Mouse (Mus musculus) ES-E14 (cell line): ENCODE measurements at regions not wholly inside any gene's neighbourhood (a gene's known extent, or its start where the extent isn't known, plus 50 kb on each side); places are given as distances from the start of the nearest gene placed in this dataset.

ENCODE experiments used
- DNase-seq: peaks from one replicate; pipeline ENCODE4 v3.0.0-alpha.2; 2013; ENCODE audit warnings: low read depth, low spot score
- H3K27ac ChIP-seq: 2 replicates; pipeline ENCODE4 v1.5.1; 2012; ENCODE audit warnings: low read depth, mild to moderate bottlenecking, low read length, moderate library complexity, mixed read lengths; ENCODE audit not compliant: poor library complexity, insufficient read depth, severe bottlenecking
- H3K36me3 ChIP-seq: 2 replicates; pipeline ENCODE4 v1.6.1; 2012; ENCODE audit warnings: mild to moderate bottlenecking, low read length, moderate library complexity, mixed read lengths; ENCODE audit not compliant: control insufficient read depth, poor library complexity, insufficient read depth, severe bottlenecking
- H3K4me1 ChIP-seq, 2 experiments: fragments of 150-350 bp in 1 of 2; sonication (generic) in 1 of 2; 2 replicates each; pipeline ENCODE4 v1.6.1; 2012; ENCODE audit warnings: low read length in 2 of 2, mild to moderate bottlenecking in 1 of 2, mixed read lengths in 1 of 2; ENCODE audit not compliant: control insufficient read depth in 2 of 2, insufficient read depth in 2 of 2, poor library complexity in 1 of 2
- H3K4me3 ChIP-seq, 2 experiments: fragments of 150-350 bp in 1 of 2; sonication (generic) in 1 of 2; 2 replicates each; pipeline ENCODE4 v1.5.1; 2012; ENCODE audit warnings: low read length in 2 of 2, low read depth in 1 of 2, mild to moderate bottlenecking in 1 of 2, mixed read lengths in 1 of 2; ENCODE audit not compliant: insufficient read depth in 1 of 2, poor library complexity in 1 of 2, severe bottlenecking in 1 of 2
- H3K9ac ChIP-seq: 2 replicates; pipeline ENCODE4 v1.6.1; 2012; ENCODE audit warnings: low read depth, mild to moderate bottlenecking, low read length, mixed read lengths; ENCODE audit not compliant: poor library complexity, insufficient read depth, severe bottlenecking
- H3K9me3 ChIP-seq: fragments of 150-350 bp; sonication (generic); 2 replicates; pipeline ENCODE4 v1.6.1; 2012; ENCODE audit warnings: low read depth, mild to moderate bottlenecking, low read length; ENCODE audit not compliant: control insufficient read depth, insufficient read depth
- CHD2 ChIP-seq: IDR thresholded peaks from 2 replicates; pipeline ENCODE4 v1.6.1; 2014; ENCODE audit warnings: mild to moderate bottlenecking, low read depth, low read length, inconsistent platforms
- HCFC1 ChIP-seq: IDR thresholded peaks from 2 replicates; pipeline ENCODE4 v1.6.1; 2012; ENCODE audit warnings: low read length, inconsistent platforms, borderline replicate concordance; ENCODE audit not compliant: insufficient read depth
- MAFK ChIP-seq: IDR thresholded peaks from 2 replicates; pipeline ENCODE4 v1.6.1; 2014; ENCODE audit warnings: mild to moderate bottlenecking, low read depth, low read length, inconsistent platforms; ENCODE audit not compliant: insufficient read depth
- ZC3H11A ChIP-seq: IDR thresholded peaks from 2 replicates; pipeline ENCODE4 v1.6.1; 2012; ENCODE audit warnings: low read depth, mild to moderate bottlenecking, inconsistent platforms, low read length, borderline replicate concordance
- ZNF384 ChIP-seq: IDR thresholded peaks from 2 replicates; pipeline ENCODE4 v1.6.1; 2012; ENCODE audit warnings: low read depth, low read length, inconsistent platforms
- in situ Hi-C, 2 experiments: fragments of 600-800 bp; cut with MboI; formaldehyde crosslinking; loops; one replicate each; pipeline ENCODE4 v1.15.1; 2025; ENCODE audit warnings: low sequenced_read_pairs in 2 of 2, inconsistent platforms in 1 of 2; ENCODE audit not compliant: unreplicated experiment in 2 of 2

DNA sequence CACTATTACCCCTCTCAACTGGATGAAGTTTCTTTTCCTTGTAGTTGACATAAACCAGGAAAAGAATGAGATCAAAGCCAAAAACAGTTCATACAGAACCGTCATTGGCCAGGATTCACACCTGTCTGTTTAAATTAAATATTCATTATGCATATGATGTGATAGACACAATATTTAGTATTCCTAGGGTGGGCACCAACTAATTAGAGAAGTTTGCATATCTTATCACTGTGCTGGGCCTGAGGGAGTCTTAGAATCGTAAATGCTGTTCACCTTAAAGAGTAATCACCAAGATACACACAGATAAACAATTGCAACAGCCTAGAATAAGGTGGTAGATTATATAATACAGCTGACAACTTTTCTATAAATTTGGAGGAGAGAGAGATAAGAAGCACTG lies 147.7 kb downstream of the Nhlrc3 start:
- in situ Hi-C loops = no loop called here
- no peak for TF ChIP-seq ZNF384
- no peak for TF ChIP-seq MAFK
- no peak for TF ChIP-seq ZC3H11A
- no peak for TF ChIP-seq HCFC1
- TF ChIP-seq CHD2 = no peak
- Histone ChIP-seq H3K4me3 (no peak overlapping the region), H3K27ac (no peak overlapping the region), H3K9me3 (no peaks in the 10 kb centered on the region), H3K9ac (no peak overlapping the region), H3K36me3 (no peaks in the 10 kb centered on the region), H3K4me1 (peaks cover 0 to 2% of the 10 kb centered on the region in 2 experiments; a peak in 1 of 4 replicates)
- DNase-seq = no peak
